Mouse (Mus musculus): ENCODE results near the gene Edem2.

GRCm38 (mm10) chr2:155756855-155757566 is 27.7 kb upstream of the Edem2 start:
- no peak for TF ChIP-seq CTCF (IDR thresholded peaks at IDR 0.05; ENCODE audit: control insufficient read depth, insufficient read depth, insufficient read length)
- no peak for TF ChIP-seq CEBPB (IDR thresholded peaks at IDR 0.05; ENCODE audit: low read depth)

All from C2C12 (cell line).